ENCODE assay signal across 8 mouse cellular contexts in genomic region chr9:77607840-77608239, GRCm38 (mm10). TPM values are rescaled to one million over a fixed set of nuclear protein-coding genes. Genes with fewer than 3 reads are reported as not detected.
DNase-seq lines count a peak whose midpoint lies in the region; ATAC-seq and TF ChIP-seq lines count a peak whose summit lies in the region.

No protein-coding gene starts in this region.

- H3K9me3 ChIP-seq in liver, embryonic 14.5 days (ENCODE audit: control insufficient read depth, low read length): no peaks in the 10 kb centered on the region

- H3K27me3 ChIP-seq in liver, embryonic 14.5 days (ENCODE audit: control insufficient read depth, insufficient read depth, low read length): no peaks in the 10 kb centered on the region
- no peaks in the 10 kb centered on the region for H3K27me3 ChIP-seq in splenic B cell, adult 2 months (ENCODE audit: control insufficient read depth, insufficient read depth, low read length, poor library complexity, severe bottlenecking)

- H3K4me3 ChIP-seq in gastrocnemius, adult 2 months: no peak overlapping the region
- no peak overlapping the region for H3K4me3 ChIP-seq in liver, embryonic 14.5 days (ENCODE audit: insufficient read depth in 1 of 2, low read depth in 2 of 2, low read length in 2 of 2)

- H3K4me1 ChIP-seq in liver, embryonic 14.5 days (replicated peaks; ENCODE audit: control insufficient read depth in 2 of 2, insufficient read depth in 2 of 2, low read length in 1 of 2): no peaks in the 10 kb centered on the region

- ATAC-seq in liver, embryonic 14.5 days (ENCODE audit: insufficient read depth): no peak

- no peak overlapping the region for H3K27ac ChIP-seq in gastrocnemius, adult 2 months
- H3K27ac ChIP-seq in liver, embryonic 14.5 days: no peak overlapping the region

- 16% methylated on average over 5 of the region's 7 CpGs for WGBS in liver, embryonic 14.5 days (ENCODE audit: insufficient replicate concordance)

- no peak for TF ChIP-seq EP300 in liver, embryonic 14.5 days (IDR thresholded peaks at IDR 0.05; ENCODE audit: low read depth)

- DNase-seq in gastrocnemius, adult 2 months: no peak
- no peak for DNase-seq in gastrocnemius, adult 8-10 months (ENCODE audit: low spot score in 2 of 2)
- DNase-seq in ovary, postnatal 36 days (ENCODE audit: low spot score): peak; percentile 49
- DNase-seq in ovary, postnatal 10 days (ENCODE audit: low spot score): no peak
- DNase-seq in c-Kit-positive CD71-negative TER-119-negative erythroid progenitor cells, embryonic 14.5 days (ENCODE audit: low read depth): peak; percentile 29
- DNase-seq in liver, embryonic 14.5 days (ENCODE audit: low read depth in 3 of 3, low spot score in 3 of 3): peak in 2 of 3 experiments; percentile 2 to 3
- peak; percentile 66 for DNase-seq in splenic B cell, adult 2 months (ENCODE audit: low read depth, low spot score)
- no peak for DNase-seq in frontal cortex, postnatal 10 days (ENCODE audit: low spot score in 2 of 2)

- intact Hi-C loops in gastrocnemius, adult 2 months (cut with DNase I): no loop called here

- H3K9ac ChIP-seq in liver, embryonic 14.5 days (replicated peaks): no peak overlapping the region

- H3K4me2 ChIP-seq in liver, embryonic 14.5 days (ENCODE audit: low read depth): no peak overlapping the region

- H3K36me3 ChIP-seq in liver, embryonic 14.5 days (replicated peaks; ENCODE audit: control insufficient read depth, insufficient read depth, low read depth): no peaks in the 10 kb centered on the region
- no peaks in the 10 kb centered on the region for H3K36me3 ChIP-seq in splenic B cell, adult 2 months (ENCODE audit: control insufficient read depth, insufficient read depth, low read length, poor library complexity, severe bottlenecking)

- peak; percentile 62 for TF ChIP-seq CTCF in gastrocnemius, adult 2 months (IDR thresholded peaks at IDR 0.05)
- TF ChIP-seq CTCF in liver, embryonic 14.5 days (IDR thresholded peaks at IDR 0.05; ENCODE audit: low read depth): peak; percentile 71

RNA-seq across cellular contexts. Expression of gene Klhl31, which starts 28.5 kb away (rescaled TPM):
- 100 to 1,000 TPM; 491 to 601 TPM for total RNA-seq in gastrocnemius, adult 2 months (2021)
- 100 to 1,000 TPM; 595 to 734 (median 690) TPM for total RNA-seq in gastrocnemius, adult 8-10 months (2022)
- polyA plus RNA-seq in liver, embryonic 14.5 days (2012; rRNA removed): under 0.01 and 0.01 TPM in 2 replicates
- polyA plus RNA-seq in liver, embryonic 14.5 days (2014; fragmentation: Nextera tagmentation; extraction: Ambion mirVana): not detected in 2 replicates

Comparison
In these comparisons a context has a peak if more than half of its experiments do, and no peak if none do; other contexts are left out.
1. DNase-seq: peak in ovary, postnatal 36 days (single experiment), c-Kit-positive CD71-negative TER-119-negative erythroid progenitor cells, embryonic 14.5 days (single experiment), liver, embryonic 14.5 days (2 of 3) and splenic B cell, adult 2 months (single experiment); none in gastrocnemius, adult 2 months (single experiment), gastrocnemius, adult 8-10 months (0 of 2), ovary, postnatal 10 days (single experiment) and frontal cortex, postnatal 10 days (0 of 2).